Mouse (Mus musculus): ENCODE measurements around the gene Hdac4.

GRCm38 (mm10) chr1:92109221-92109620, 86.3 kb downstream of the Hdac4 start:
- TF ChIP-seq POLR2A (IDR thresholded peaks at IDR 0.05; ENCODE audit: low read depth, low read length) (no peak), CTCF (IDR thresholded peaks at IDR 0.05; ENCODE audit: borderline replicate concordance, insufficient read depth, low read length) (no peak)
